Mouse (Mus musculus) kidney, postnatal 0 days (tissue): Measurements from ENCODE around the gene Phc2. TPM values are rescaled to one million over a fixed set of nuclear protein-coding genes. Genes with fewer than 3 reads are reported as not detected.
A peak's percentile ranks its signal among the peaks of the same experiment; 100 is the strongest.

Source experiments
- ATAC-seq: fragments of 200-750 bp; cut with Nextera tagmentation; replicated peaks from 2 replicates; pipeline ENCODE4 v1.8.0; 2017; ENCODE audit warnings: low read depth, moderate number of reproducible peaks, moderate TSS enrichment, moderate library complexity; ENCODE audit not compliant: low FRiP score
- DNase-seq: peaks from one replicate; pipeline ENCODE4 v3.0.0-alpha.2; 2016; ENCODE audit warnings: low spot score
- H3K27ac ChIP-seq: fragments of 300-500 bp; sonication (generic); 2 replicates; pipeline ENCODE4 v1.5.1; 2014; ENCODE audit warnings: mild to moderate bottlenecking
- H3K27me3 ChIP-seq: fragments of 300-500 bp; sonication (generic); 2 replicates; pipeline ENCODE4 v1.6.1; 2014; ENCODE audit warnings: low read length, mixed read lengths; ENCODE audit not compliant: insufficient read depth
- H3K36me3 ChIP-seq: fragments of 300-500 bp; sonication (generic); 2 replicates; pipeline ENCODE4 v1.6.1; 2014; ENCODE audit warnings: low read length, mixed read lengths; ENCODE audit not compliant: insufficient read depth
- H3K4me1 ChIP-seq: fragments of 300-500 bp; sonication (generic); replicated peaks from 2 replicates; pipeline ENCODE4 v1.6.1; 2014; ENCODE audit warnings: antibody characterized with exemption, low read length, mixed read lengths; ENCODE audit not compliant: insufficient read depth
- H3K4me2 ChIP-seq: fragments of 300-500 bp; sonication (generic); 2 replicates; pipeline ENCODE4 v1.6.1; 2014; ENCODE audit warnings: mild to moderate bottlenecking, low read length, moderate library complexity, mixed read lengths
- H3K4me3 ChIP-seq: fragments of 300-500 bp; sonication (generic); replicated peaks from 2 replicates; pipeline ENCODE4 v1.5.1; 2014; ENCODE audit warnings: low read depth, low read length
- H3K9ac ChIP-seq: fragments of 300-500 bp; sonication (generic); 2 replicates; pipeline ENCODE4 v1.6.1; 2014; ENCODE audit warnings: low read depth, low read length
- H3K9me3 ChIP-seq: fragments of 300-500 bp; sonication (generic); replicated peaks from 2 replicates; pipeline ENCODE4 v1.6.1; 2016; ENCODE audit warnings: low read length, inconsistent platforms, mixed read lengths
- CTCF ChIP-seq: IDR thresholded peaks from 2 replicates; pipeline ENCODE4 v1.5.1; 2016; ENCODE audit warnings: antibody characterized with exemption, low read depth, mild to moderate bottlenecking, moderate library complexity
- WGBS: fragments of 180-500 bp; shearing (Covaris S2); extraction: QIAGEN DNeasy Blood & Tissue Kit; methylation state at CpG from one replicate; pipeline ENCODE4 v1.1.7; 2014; 5-methylcytosine and 5-hydroxymethylcytosine counted together
- polyA plus RNA-seq: library from polyadenylated mRNA; unstranded; fragments of >200 nt; fragmentation: Nextera tagmentation; extraction: Ambion mirVana; gene quantifications from 2 replicates; pipeline ENCODE4 v1.2.1, GENCODE M21; 2015

Phc2 gene
- polyA plus RNA-seq, 1 experiment from 2014 or later = 71.7 TPM

- Histone ChIP-seq H3K4me1 (peaks cover 17% of the 10 kb centered on the region; the same call in 1 of the 2 replicates), H3K27me3 (no peaks in the 10 kb centered on the region), H3K9ac (no peak overlapping the region), H3K9me3 (no peaks in the 10 kb centered on the region), H3K4me3 (no peak overlapping the region), H3K36me3 (peaks cover 29% of the 10 kb centered on the region), H3K4me2 (no peak overlapping the region), H3K27ac (no peak overlapping the region)
- DNase-seq (no peak), ATAC-seq (no peak)
- TF ChIP-seq CTCF = no peak
- 26% methylated on average over 5 of the region's 5 CpGs for WGBS
Observed at GRCm38 (mm10) chr4:128741906-128742305, 87.4 kb downstream of the Phc2 start.

- no peaks in the 10 kb centered on the region for H3K27me3 ChIP-seq
- TF ChIP-seq CTCF = no peak
- H3K9me3 ChIP-seq = no peaks in the 10 kb centered on the region
- peaks cover 35% of the 10 kb centered on the region for H3K36me3 ChIP-seq
- 56% methylated on average over 10 of the region's 10 CpGs for WGBS
- H3K27ac ChIP-seq = 0 out of 2 replicates have a peak overlapping the region, but pooled peaks have one; percentile 31
- H3K4me3 ChIP-seq = no peak overlapping the region
- DNase-seq = no peak
- no peak overlapping the region for H3K4me2 ChIP-seq
- H3K4me1 ChIP-seq = 0 out of 2 replicates have a peak, but pooled peaks cover 13% of the 10 kb centered on the region
- no peak for ATAC-seq
- no peak overlapping the region for H3K9ac ChIP-seq
Observed at GRCm38 (mm10) chr4:128742379-128742970, 88.0 kb downstream of the Phc2 start.

DNA sequence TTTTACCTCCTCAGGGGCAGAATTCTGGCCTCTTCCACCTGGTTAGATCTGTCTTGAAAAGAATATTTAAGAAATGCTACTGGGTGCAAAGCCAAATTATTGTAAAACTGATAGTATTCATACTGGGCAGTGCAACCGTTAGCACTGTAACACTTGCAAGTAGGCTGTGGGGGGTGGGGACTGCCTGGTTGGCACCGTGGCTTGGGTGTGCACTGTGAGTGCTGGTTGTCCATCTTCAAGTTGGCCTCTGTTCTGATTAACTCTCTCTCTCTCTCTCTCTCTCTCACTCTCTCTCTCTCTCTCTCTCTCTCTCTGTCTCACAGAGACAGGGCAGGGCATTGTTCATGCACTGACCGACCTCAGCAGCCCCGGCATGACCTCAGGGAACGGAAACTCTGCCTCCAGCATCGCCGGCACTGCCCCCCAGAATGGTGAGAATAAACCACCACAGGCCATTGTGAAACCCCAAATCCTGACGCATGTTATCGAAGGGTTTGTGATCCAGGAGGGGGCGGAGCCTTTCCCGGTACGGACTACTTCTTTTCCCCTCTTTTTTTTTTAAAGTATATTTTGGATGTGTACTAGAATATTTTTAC, 88.6 kb downstream of the Phc2 start:
- Histone ChIP-seq H3K4me2 (no peak overlapping the region), H3K4me1 (0 out of 2 replicates have a peak, but pooled peaks cover 8% of the 10 kb centered on the region), H3K27me3 (no peaks in the 10 kb centered on the region), H3K9me3 (no peaks in the 10 kb centered on the region), H3K36me3 (peaks cover 41% of the 10 kb centered on the region), H3K4me3 (no peak overlapping the region), H3K9ac (no peak overlapping the region), H3K27ac (no peak overlapping the region)
- TF ChIP-seq CTCF = no peak
- ATAC-seq (no peak), DNase-seq (no peak)
- WGBS = 79% methylated on average over 12 of the region's 12 CpGs

GRCm38 (mm10) chr4:128745160-128745559, 90.7 kb downstream of the Phc2 start:
- no peak for ATAC-seq
- Histone ChIP-seq H3K36me3 (peaks cover 62% of the 10 kb centered on the region), H3K4me1 (0 out of 2 replicates have a peak, but pooled peaks cover 8% of the 10 kb centered on the region), H3K27ac (no peak overlapping the region), H3K9me3 (no peaks in the 10 kb centered on the region), H3K4me2 (no peak overlapping the region), H3K9ac (no peak overlapping the region), H3K4me3 (no peak overlapping the region), H3K27me3 (no peaks in the 10 kb centered on the region)
- DNase-seq = no peak
- TF ChIP-seq CTCF = no peak
- WGBS = 85% methylated on average over 8 of the region's 8 CpGs

GRCm38 (mm10) chr4:128747614-128748270, 93.2 kb downstream of the Phc2 start:
- WGBS = 81% methylated on average over 22 of the region's 22 CpGs

DNA sequence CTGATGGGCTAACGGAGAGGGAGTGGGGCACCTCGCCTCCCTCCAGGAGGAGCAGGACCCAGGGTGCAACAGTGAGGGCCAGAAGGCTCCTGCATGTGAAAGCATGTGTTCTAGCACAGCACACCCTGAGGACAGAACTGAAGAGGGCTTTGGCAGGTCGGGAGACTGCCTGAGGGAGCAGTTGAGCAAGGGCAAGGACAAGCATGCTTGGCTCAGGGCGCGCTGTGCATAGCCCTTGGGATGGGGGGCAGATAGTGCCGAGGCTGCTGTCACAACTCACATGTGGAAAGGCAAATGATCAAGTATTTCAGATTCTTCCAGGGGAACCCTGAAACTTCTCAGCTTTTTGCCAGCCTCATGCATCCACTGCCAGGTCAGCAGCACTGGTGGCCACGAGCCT, 93.8 kb downstream of the Phc2 start:
- DNase-seq = no peak
- Histone ChIP-seq H3K36me3 (peaks cover 86% of the 10 kb centered on the region), H3K9me3 (no peaks in the 10 kb centered on the region), H3K27me3 (no peaks in the 10 kb centered on the region), H3K9ac (no peak overlapping the region), H3K4me3 (no peak overlapping the region), H3K4me1 (no peaks in the 10 kb centered on the region), H3K4me2 (no peak overlapping the region), H3K27ac (no peak overlapping the region)
- ATAC-seq = no peak
- TF ChIP-seq CTCF = no peak
- 91% methylated on average over 7 of the region's 7 CpGs for WGBS

More at GRCm38 (mm10) chr4:128747614-128748270, 93.2 kb downstream of the Phc2 start:
- H3K27me3 ChIP-seq = no peaks in the 10 kb centered on the region
- TF ChIP-seq CTCF = no peak
- H3K9ac ChIP-seq = no peak overlapping the region
- no peak overlapping the region for H3K27ac ChIP-seq
- H3K9me3 ChIP-seq = no peaks in the 10 kb centered on the region
- no peak overlapping the region for H3K4me3 ChIP-seq
- H3K4me1 ChIP-seq = no peaks in the 10 kb centered on the region
- DNase-seq (no peak), ATAC-seq (no peak)
- H3K36me3 ChIP-seq = peaks cover 83% of the 10 kb centered on the region
- no peak overlapping the region for H3K4me2 ChIP-seq
